Mouse (Mus musculus) kidney, adult 18-20 months (tissue): ENCODE results near the gene Hsh2d.
A peak's percentile ranks its signal among the peaks of the same experiment; 100 is the strongest.

Experiments
- DNase-seq: peaks from one replicate; pipeline ENCODE4 v3.0.0; 2021

The Hsh2d gene

DNA sequence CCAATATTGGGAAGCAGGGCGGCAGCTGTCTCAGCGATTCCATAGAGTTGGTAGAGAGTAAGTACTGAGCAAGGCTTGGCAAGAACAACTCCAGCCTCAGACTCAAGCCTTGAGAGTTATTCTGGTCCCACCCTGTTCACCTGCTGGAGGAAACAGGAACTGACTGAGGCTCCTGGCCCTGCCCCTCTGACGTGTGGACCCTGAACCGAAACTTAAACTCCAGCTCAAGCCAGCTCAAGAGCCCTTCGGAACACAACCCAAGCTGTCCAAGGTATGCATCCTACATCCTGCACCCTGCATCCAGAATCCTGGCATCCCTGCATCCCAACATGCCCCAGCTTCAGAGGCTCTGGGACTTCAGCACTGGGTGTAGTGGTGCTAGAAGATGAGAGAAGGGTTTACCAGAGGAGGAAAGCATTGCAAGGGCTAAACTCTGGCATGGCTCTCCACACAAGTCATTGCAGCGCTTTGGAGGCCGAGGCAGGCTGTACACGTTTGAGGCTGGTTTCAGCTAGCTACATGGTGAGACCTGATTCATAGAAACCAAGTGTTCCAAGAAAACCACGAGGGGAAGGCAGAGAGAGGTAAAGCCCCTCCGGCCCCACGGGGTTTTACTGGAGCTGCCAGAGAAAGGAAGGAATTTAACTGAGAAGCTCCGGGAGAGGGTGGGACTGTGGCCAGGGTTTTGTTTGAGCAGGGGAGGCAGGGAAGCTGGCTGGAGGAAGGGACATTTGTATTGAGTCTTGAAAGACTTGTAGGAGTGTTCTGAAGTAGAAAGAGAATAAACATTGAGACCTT lies at the start of gene Hsh2d:
Gene Hsh2d, plus strand, starts transcription at position 222 of the 798 bp plus-strand sequence.
- no peak for DNase-seq

DNA sequence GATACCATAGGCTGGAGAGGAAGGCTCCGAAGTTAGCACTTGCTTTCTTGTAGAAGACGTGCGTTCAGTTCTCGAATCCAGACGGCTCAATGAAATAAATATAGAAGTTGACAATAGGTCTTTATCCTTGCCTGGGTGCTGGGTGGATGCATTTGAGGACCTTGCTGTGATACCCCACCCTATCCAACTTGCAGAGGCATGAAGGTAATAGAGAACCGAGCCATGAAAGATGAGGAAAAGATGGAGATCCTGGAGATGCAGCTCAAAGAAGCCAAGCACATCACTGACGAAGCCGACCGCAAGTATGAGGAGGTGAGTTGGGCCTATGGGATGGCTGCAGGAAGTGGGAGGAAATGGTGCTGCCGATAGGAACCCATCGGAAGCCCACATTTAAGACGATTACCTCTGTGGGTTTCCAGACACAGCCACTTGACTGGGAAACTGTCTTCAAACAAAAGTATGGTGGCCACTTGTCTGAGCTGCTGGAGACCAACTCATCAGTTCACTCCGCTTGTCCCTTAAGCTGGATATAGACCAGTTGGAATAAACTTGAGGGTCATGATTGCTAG lies 46.1 kb upstream of the Hsh2d start:
- no peak for DNase-seq

GRCm38 (mm10) chr8:72144345-72144975 lies 45.0 kb upstream of the Hsh2d start:
- DNase-seq, result no peak

- DNase-seq, result no peak
Observed at GRCm38 (mm10) chr8:72145511-72145910, 43.9 kb upstream of the Hsh2d start.

GRCm38 (mm10) chr8:72146056-72146455 lies 43.4 kb upstream of the Hsh2d start:
- DNase-seq, result no peak

DNA sequence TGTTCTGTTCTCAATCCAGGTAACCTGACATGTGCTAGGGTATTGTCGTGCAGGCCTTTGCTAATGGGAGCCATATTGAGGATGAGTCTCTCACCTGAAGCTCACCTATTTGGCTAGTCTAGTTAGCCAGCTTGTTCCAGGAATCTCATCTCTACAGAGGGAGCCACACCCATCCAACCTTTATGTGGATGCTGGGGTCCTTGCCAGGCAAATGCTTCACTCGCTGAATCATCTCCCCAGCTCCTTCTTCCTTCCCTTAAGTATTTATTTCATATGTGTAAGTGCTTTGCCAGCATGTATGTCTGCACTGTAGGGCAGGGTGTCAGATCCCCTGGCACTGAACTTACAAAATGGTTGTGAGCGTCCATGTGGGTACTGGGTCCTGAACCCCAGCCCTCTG lies 42.9 kb upstream of the Hsh2d start:
- no peak for DNase-seq

GRCm38 (mm10) chr8:72147266-72147665 lies 42.2 kb upstream of the Hsh2d start:
- no peak for DNase-seq

DNA sequence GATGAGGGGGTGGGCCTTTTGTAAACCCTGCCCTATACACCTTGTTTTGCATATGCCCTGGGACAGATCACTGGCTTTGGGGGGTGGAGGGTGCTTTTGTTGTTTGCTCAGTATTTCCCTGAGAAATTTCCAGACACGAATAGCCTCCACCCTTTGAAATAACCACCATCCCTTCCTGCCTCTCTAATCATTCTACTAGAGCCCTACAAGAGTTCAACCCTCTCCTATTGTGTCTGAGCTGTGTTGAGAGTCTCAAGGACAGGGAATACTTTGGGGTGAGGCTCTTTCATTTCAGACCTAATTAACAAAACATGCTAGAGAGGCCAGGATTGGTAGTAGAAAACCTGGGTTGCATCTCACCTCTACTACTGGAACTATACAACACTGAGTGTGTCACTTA lies 40.4 kb upstream of the Hsh2d start:
- no peak for DNase-seq

DNA sequence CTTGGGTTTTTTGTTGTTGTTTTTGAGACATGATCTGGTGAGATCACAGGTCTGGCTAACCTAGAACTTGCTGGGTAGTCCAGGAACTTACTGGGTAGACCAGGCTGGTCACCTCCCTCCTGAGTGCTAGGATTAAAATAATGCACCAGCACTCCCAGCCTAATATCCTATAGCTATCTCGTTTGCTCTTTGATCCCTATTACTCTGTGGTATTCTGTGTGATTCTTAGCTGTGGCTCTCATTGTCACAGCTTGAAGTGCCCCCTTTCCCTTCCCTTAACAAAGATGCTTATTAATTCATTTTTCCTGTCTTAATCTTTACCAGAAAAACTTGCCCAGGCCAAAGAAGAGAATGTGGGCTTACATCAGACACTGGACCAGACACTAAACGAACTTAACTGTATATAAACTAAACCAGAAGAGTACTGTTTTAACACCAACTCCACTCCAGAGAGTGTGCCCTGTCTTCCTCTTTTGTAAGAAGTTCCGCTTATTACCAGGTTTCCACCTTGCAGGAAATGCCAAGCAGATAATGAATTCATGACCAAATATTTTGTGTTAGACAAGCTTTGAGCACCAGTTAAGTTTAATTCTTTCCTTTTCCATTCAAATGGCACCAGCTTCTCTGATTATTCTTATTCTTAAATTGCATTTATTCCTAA lies 37.9 kb upstream of the Hsh2d start:
- no peak for DNase-seq

DNA sequence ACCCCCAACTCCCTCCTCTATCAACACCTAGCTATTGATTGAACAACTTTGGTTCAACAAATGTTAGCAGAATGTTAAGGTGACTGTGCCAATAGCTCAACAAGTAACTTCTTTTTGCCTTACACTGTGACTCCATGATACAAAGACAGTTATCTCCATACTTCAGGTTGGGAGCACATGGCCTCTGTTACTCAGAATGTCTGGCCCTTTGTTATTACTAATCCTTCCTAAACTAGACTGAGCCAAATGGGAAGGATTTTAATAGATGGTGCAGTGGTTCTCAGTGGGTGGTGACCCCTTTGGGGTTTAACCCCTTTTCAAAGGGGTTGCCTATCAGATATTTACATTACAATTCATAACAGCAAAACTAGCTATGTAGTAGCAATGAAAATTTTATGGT lies 36.1 kb upstream of the Hsh2d start:
- DNase-seq, result no peak

DNA sequence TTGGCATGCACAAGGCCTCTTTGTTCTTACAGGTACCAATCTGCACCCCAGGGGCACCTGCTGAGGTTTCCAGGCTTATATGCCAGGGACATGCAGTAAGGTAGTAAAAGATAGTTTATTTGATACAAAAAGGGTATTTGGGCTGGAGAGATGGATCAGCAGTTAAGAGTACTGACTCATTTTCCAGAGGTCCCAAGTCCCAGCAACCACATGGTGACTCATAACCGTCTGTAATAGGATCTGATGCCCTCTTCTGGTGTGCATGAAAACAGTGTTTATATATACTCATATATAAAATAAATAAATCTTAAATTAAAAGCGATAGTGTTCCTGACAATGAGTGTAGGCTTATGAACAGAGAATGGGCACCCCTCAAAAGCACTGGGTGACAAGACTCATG lies 31.3 kb upstream of the Hsh2d start:
- no peak for DNase-seq

- no peak for DNase-seq
Observed at GRCm38 (mm10) chr8:72158726-72159125, 30.7 kb upstream of the Hsh2d start.

DNA sequence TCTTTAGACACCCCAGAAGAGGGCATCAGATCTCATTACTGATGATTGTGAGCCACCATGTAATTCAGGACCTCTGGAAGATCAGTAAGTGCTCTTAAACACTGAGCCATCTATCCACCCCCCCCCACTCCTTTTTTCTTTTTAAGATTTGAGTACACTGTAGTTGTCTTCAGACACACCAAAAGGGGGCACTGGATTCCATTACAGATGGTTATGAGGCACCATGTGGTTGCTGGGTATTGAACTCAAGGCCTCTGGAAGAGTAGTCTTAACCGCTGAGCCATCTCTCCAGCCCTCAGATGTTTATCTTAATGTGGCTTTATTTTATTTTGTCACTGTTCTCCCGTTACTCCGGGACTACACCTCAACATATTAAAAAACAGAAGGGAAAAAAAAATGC lies 29.4 kb upstream of the Hsh2d start:
- DNase-seq, result no peak

GRCm38 (mm10) chr8:72160707-72161697 lies 28.4 kb upstream of the Hsh2d start, which contains the start of gene Rab8a:
Gene Rab8a, plus strand, starts transcription at chr8:72161200.
- DNase-seq, result peak; percentile 100

GRCm38 (mm10) chr8:72162821-72163220 lies 26.6 kb upstream of the Hsh2d start:
- DNase-seq, result no peak

DNA sequence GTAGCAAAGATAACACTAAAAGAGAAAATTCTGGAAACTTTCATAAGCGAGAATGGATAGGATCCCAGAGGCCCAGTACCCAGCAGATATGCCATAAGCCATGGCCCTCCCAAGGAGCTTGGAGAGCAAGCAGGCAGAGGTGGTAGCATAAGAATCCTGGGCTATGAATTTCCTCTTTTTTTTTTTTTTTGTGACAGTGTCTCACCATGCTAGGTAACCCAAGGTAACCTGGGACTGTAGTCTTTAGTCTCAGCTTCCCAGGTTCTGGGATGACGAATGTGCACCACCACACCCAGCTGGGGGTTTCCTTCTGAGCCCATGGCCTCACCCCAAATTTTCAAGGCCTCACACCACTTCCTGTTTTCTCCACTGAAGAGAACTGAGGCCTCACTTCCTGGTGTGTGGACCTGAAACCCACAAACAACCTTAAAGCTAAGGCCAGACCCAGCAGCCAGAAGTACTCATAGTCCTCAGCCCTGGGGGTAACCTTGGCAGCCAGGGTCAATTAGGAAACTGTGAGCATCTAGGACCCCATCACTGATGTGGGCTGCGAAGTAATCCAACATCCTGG lies 20.3 kb upstream of the Hsh2d start:
- no peak for DNase-seq

GRCm38 (mm10) chr8:72169681-72170249 lies 19.7 kb upstream of the Hsh2d start:
- peak; percentile 65 for DNase-seq

DNA sequence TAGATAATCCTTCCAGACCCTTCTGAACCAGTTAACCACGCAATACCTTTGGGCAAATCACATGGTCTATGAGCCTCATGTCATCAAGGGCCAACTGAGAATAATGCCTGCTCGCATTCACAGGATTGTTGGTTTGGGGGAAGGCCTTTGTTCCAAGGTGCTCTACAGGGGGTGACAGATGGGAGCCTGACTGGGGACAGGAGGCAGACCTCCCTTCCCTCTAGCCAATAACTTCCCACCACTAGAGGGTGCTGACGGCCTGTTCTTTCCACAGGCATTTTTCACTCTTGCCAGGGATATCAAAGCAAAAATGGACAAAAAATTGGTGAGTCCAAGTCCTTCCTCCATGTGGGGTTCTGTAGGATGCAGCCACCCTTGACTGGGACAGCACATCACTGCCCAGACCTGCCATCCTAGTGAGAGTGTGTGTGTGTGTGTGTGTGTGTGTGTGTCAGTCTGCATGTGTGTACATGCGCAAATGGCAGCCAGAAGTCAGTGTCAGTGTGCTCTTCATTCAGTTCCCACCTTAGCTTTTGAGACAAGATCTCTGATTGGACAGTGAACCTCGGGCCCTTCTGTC lies 12.0 kb upstream of the Hsh2d start:
- DNase-seq, result peak; percentile 68

- no peak for DNase-seq
Observed at GRCm38 (mm10) chr8:72183554-72184202, 5.8 kb upstream of the Hsh2d start.

GRCm38 (mm10) chr8:72187793-72188331 lies 1.6 kb upstream of the Hsh2d start:
- DNase-seq, result no peak

- no peak for DNase-seq
Observed at GRCm38 (mm10) chr8:72190215-72190539, 739 bp downstream of the Hsh2d start.
